In genomic region chr1:193381597-193382404, GRCm38 (mm10) we compare ENCODE assay signal across 8 mouse cellular contexts. TPM values are rescaled to one million over a fixed set of nuclear protein-coding genes. Genes with fewer than 3 reads are reported as not detected.
A peak's percentile ranks its signal among the peaks of the same experiment; 100 is the strongest.
DNase-seq lines count a peak whose midpoint lies in the region; ATAC-seq lines count a peak whose summit lies in the region.

No protein-coding gene starts in this region.

- no peak for DNase-seq in heart, adult 8-10 months (ENCODE audit: low spot score)
- peak; percentile 54 for DNase-seq in embryo, embryonic 10.5 days (ENCODE audit: low spot score)
- DNase-seq in ovary, postnatal 36 days (ENCODE audit: low spot score): no peak
- no peak for DNase-seq in B cell, adult 2 months
- no peak for DNase-seq in cerebellum, postnatal 10 days

- no peaks in the 10 kb centered on the region for H3K36me3 ChIP-seq in heart, embryonic 16.5 days (ENCODE audit: control insufficient read depth, insufficient read depth)
- no peaks in the 10 kb centered on the region for H3K36me3 ChIP-seq in hindbrain, embryonic 16.5 days (ENCODE audit: control insufficient read depth, insufficient read depth, low read length)
- no peaks in the 10 kb centered on the region for H3K36me3 ChIP-seq in midbrain, embryonic 16.5 days (ENCODE audit: control insufficient read depth, insufficient read depth, low read length)

- peak overlapping the region; percentile 57 for H3K27ac ChIP-seq in heart, embryonic 16.5 days (ENCODE audit: low read length)
- H3K27ac ChIP-seq in hindbrain, embryonic 16.5 days (ENCODE audit: low read depth, low read length): peak overlapping the region; percentile 44; the same call in 1 of the 2 replicates
- H3K27ac ChIP-seq in midbrain, embryonic 16.5 days (ENCODE audit: low read length): no peak overlapping the region

- no peaks in the 10 kb centered on the region for H3K9me3 ChIP-seq in heart, embryonic 16.5 days (replicated peaks; ENCODE audit: control insufficient read depth, low read length)
- H3K9me3 ChIP-seq in hindbrain, embryonic 16.5 days (ENCODE audit: control insufficient read depth, low read length): no peaks in the 10 kb centered on the region
- H3K9me3 ChIP-seq in midbrain, embryonic 16.5 days (replicated peaks; ENCODE audit: control insufficient read depth, low read length, poor library complexity, severe bottlenecking): no peaks in the 10 kb centered on the region

- H3K4me2 ChIP-seq in heart, embryonic 16.5 days (ENCODE audit: low read depth, low read length): peak overlapping the region; percentile 84
- peak overlapping the region; percentile 37 for H3K4me2 ChIP-seq in hindbrain, embryonic 16.5 days (ENCODE audit: low read length)
- peak overlapping the region; percentile 42 for H3K4me2 ChIP-seq in midbrain, embryonic 16.5 days (ENCODE audit: low read length)

- H3K9ac ChIP-seq in heart, embryonic 16.5 days (ENCODE audit: low read length): peak overlapping the region; percentile 64; the same call in 1 of the 2 replicates
- H3K9ac ChIP-seq in hindbrain, embryonic 16.5 days (ENCODE audit: low read depth, low read length): peak overlapping the region; percentile 3; the same call in 1 of the 2 replicates
- H3K9ac ChIP-seq in midbrain, embryonic 16.5 days (ENCODE audit: low read depth, low read length): 0 out of 2 replicates have a peak overlapping the region, but pooled peaks have one; percentile 39

- no peaks in the 10 kb centered on the region for H3K27me3 ChIP-seq in heart, embryonic 16.5 days (ENCODE audit: control insufficient read depth, insufficient read depth, low read length)
- H3K27me3 ChIP-seq in hindbrain, embryonic 16.5 days (replicated peaks; ENCODE audit: control insufficient read depth, insufficient read depth, low read length): no peaks in the 10 kb centered on the region
- no peaks in the 10 kb centered on the region for H3K27me3 ChIP-seq in midbrain, embryonic 16.5 days (ENCODE audit: control insufficient read depth, insufficient read depth, low read depth, low read length)

- ATAC-seq in heart, embryonic 16.5 days (replicated peaks; ENCODE audit: extremely low read depth, insufficient read depth, low FRiP score): peak; percentile 30; the same call in 1 of the 2 replicates
- peak; percentile 32 for ATAC-seq in hindbrain, embryonic 16.5 days
- ATAC-seq in midbrain, embryonic 16.5 days: peak; percentile 6; the same call in 1 of the 2 replicates

- WGBS in heart, embryonic 16.5 days: 26% methylated on average over 11 of the region's 11 CpGs
- WGBS in hindbrain, embryonic 16.5 days: 29% methylated on average over 11 of the region's 11 CpGs
- WGBS in midbrain, embryonic 16.5 days: 23% methylated on average over 11 of the region's 11 CpGs

- peak overlapping the region; percentile 54 for H3K4me3 ChIP-seq in heart, embryonic 16.5 days (ENCODE audit: low read length)
- H3K4me3 ChIP-seq in hindbrain, embryonic 16.5 days (ENCODE audit: low read length): no peak overlapping the region
- no peak overlapping the region for H3K4me3 ChIP-seq in midbrain, embryonic 16.5 days (ENCODE audit: low read depth, low read length)

- H3K4me1 ChIP-seq in heart, embryonic 16.5 days (ENCODE audit: control insufficient read depth, insufficient read depth, low read length): peaks cover 19% of the 10 kb centered on the region
- peaks cover 16% of the 10 kb centered on the region for H3K4me1 ChIP-seq in hindbrain, embryonic 16.5 days (ENCODE audit: control insufficient read depth, insufficient read depth, low read depth, low read length)
- H3K4me1 ChIP-seq in midbrain, embryonic 16.5 days (ENCODE audit: control insufficient read depth, insufficient read depth, low read length): peaks cover 10% of the 10 kb centered on the region; the same call in 1 of the 2 replicates

RNA-seq across cellular contexts. Expression of gene Camk1g, which starts 11.7 kb away (rescaled TPM):
- polyA plus RNA-seq in heart, embryonic 16.5 days (2015; fragmentation: Nextera tagmentation; extraction: Ambion mirVana): 13.6 and 16.6 TPM in 2 replicates
- under 1 TPM; 0.14 to 0.72 (median 0.22) TPM for total RNA-seq in heart, adult 8-10 months (2022)
- 44.2 and 44.6 TPM in 2 replicates for polyA plus RNA-seq in hindbrain, embryonic 16.5 days (2015; fragmentation: Nextera tagmentation; extraction: Ambion mirVana)
- polyA plus RNA-seq in midbrain, embryonic 16.5 days (2015; fragmentation: Nextera tagmentation; extraction: Ambion mirVana): 53.5 and 54.1 TPM in 2 replicates

Comparison
In these comparisons a context has a peak if more than half of its experiments do, and no peak if none do; other contexts are left out.
1. H3K9ac ChIP-seq: peak in every context shown above with its lines; median percentile 64 in heart, embryonic 16.5 days; 39 in midbrain, embryonic 16.5 days; 3 in hindbrain, embryonic 16.5 days.